Mouse (Mus musculus): ENCODE measurements around the gene Commd8.

- TF ChIP-seq MAFK (IDR thresholded peaks at IDR 0.05; ENCODE audit: insufficient read depth, low read depth, low read length) (no peak), CHD2 (IDR thresholded peaks at IDR 0.05; ENCODE audit: low read depth, low read length) (no peak), ZC3H11A (IDR thresholded peaks at IDR 0.05; ENCODE audit: borderline replicate concordance, low read depth, low read length) (no peak), HCFC1 (IDR thresholded peaks at IDR 0.05; ENCODE audit: borderline replicate concordance, insufficient read depth, low read length) (no peak)
Measured at GRCm38 (mm10) chr5:72201600-72201999, 33.6 kb upstream of the Commd8 start.

Data from ES-E14 (cell line).